Mouse (Mus musculus): ENCODE results near the gene Gm28230. TPM values are rescaled to one million over a fixed set of nuclear protein-coding genes. Genes with fewer than 3 reads are reported as not detected.

Gm28230 gene
- total RNA-seq, 2 experiments from 2014 or later: 0.33 to 0.35 TPM

GRCm38 (mm10) chr2:74715504-74716241 lies 10.9 kb upstream of the Gm28230 start:
- peak; percentile 91 for DNase-seq
- intact Hi-C loops (cut with DNase I; ENCODE audit: low total_unique reads): loop anchor here (2.0 to 10.0 kb wide), 3 partner anchors 247 to 879 kb away; no protein-coding TSS in a partner anchor

GRCm38 (mm10) chr2:74720384-74720783 lies 6.1 kb upstream of the Gm28230 start:
- no peak for DNase-seq
- intact Hi-C loops (cut with DNase I; ENCODE audit: low total_unique reads): no loop called here

- intact Hi-C loops (cut with DNase I; ENCODE audit: low total_unique reads): no loop called here
- no peak for DNase-seq
Observed at GRCm38 (mm10) chr2:74720955-74721491, 5.5 kb upstream of the Gm28230 start.

DNA sequence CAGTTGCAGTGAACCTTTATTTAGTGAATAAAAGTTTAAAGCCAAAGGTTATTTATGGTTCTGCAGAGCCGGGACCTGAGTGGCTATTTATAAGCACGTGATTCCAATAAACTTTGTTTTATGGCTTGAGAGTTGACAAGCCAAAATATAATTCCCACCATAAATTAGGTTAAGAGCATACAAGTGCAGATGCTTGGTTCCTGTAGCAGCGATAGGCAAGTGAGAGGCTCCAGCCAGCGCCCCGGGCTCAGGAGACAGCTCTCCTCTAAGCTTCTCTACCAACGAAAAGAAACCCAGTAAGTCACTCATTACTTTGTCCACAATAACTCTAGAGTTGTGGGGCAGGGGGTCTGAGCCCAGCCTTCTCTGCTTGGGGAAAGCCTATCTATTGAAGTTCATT lies 4.6 kb upstream of the Gm28230 start:
- no peak for DNase-seq
- intact Hi-C loops (cut with DNase I; ENCODE audit: low total_unique reads): no loop called here

- no peak for DNase-seq
- intact Hi-C loops (cut with DNase I; ENCODE audit: low total_unique reads): no loop called here
Observed at GRCm38 (mm10) chr2:74722949-74723348, 3.6 kb upstream of the Gm28230 start.

DNA sequence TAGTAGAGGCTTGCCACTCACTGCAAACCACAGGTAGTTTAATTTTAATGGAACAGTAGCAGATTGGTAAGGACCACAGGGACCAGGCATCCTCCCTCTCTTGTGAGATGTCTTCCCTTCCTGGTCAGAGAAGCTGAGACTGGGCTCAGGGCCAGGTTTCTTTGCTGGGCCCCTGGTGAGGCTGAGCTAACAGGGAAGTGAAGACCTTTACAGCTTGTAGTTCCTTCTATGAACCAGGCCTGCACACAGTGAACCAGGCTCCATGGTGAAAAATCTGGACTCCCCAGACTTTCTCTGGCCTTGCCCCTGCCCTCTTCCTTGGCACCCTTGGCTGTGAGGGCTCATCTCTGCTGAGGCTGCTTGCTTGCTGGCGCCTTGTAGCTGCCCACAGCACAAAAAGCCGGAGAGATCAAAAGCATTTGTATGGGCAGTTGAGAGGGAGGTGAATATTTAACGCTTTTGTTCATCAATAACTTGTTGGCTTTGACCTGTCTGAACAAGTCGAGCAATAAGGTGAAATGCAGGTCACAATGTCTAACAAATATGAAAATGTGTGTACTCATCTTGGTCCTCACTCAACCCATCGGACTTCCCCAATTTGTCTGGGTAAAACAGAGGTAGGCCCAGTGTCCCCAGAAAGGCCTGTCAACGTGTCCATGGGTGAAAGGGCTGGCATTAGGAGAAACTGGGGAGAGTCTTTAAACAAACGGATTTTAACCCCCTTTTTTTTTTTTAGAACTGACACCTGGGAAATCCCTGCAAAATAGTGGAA lies 2.1 kb upstream of the Gm28230 start:
- intact Hi-C loops (cut with DNase I; ENCODE audit: low total_unique reads): no loop called here

DNA sequence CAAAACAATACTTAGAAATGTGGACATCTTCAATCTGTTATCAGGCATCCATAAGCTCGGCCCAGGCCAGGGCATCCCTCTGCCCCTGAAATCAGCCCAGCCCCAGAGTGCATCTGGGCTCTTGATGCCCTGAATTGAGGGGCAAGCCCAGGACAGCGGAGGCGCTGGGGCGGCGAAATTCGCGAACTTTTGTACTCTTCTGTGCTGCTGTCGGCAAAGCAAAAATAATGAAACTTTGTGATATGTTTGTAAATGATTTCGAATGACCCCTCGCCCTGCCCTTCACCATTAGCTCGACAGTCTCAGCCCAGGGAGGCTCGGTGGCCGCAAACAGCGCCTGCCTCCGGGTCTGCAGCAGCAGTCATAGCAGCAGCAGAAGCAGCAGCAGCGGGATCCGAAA lies 1.4 kb upstream of the Gm28230 start:
- intact Hi-C loops (cut with DNase I; ENCODE audit: low total_unique reads): no loop called here
- DNase-seq: no peak

More for the DNA sequence above, 2.1 kb upstream of the Gm28230 start:
- DNase-seq: no peak

DNA sequence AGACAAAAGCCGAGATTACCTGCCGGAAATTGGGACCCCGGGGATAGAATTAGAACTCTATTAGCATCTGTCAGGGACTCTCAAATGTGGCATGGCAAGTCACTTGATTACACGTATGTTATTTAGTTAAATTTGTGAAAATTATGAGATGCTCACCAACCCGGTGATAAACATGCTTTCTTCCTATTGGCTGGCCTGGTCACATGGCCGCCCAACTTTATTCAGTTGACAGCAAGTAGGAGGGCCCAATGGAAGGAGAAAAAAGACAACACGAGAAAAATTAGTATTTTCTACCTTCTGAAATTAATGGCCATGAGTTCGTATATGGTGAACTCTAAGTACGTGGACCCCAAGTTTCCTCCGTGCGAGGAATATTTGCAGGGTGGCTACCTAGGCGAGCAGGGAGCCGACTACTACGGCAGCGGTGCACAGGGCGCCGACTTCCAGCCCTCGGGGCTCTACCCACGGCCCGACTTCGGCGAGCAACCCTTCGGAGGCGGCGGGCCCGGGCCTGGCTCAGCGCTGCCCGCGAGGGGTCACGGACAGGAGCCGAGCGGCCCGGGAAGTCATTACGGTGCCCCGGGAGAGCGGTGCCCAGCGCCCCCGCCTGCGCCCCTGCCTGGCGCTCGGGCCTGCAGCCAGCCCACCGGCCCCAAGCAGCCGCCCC lies 578 bp downstream of the Gm28230 start:
- intact Hi-C loops (cut with DNase I; ENCODE audit: low total_unique reads): no loop called here
- DNase-seq: no peak

- DNase-seq: no peak
Observed at GRCm38 (mm10) chr2:74727640-74728302, 1.2 kb downstream of the Gm28230 start.

DNA sequence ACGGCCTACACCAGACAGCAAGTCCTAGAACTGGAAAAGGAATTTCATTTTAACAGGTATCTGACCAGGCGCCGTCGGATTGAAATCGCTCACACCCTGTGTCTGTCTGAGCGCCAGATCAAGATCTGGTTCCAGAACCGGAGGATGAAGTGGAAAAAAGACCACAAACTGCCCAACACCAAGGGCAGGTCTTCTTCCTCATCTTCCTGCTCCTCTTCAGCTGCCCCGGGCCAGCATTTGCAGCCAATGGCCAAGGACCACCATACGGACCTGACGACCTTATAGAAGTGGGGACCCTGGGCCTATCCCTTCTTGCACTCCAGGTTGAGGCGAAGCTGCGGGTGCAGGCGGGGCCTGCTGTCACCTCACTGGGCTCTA lies 1.8 kb downstream of the Gm28230 start:
- intact Hi-C loops (cut with DNase I; ENCODE audit: low total_unique reads): no loop called here
- DNase-seq: no peak

More at GRCm38 (mm10) chr2:74727640-74728302, 1.2 kb downstream of the Gm28230 start:
- intact Hi-C loops (cut with DNase I; ENCODE audit: low total_unique reads): no loop called here

GRCm38 (mm10) chr2:74730331-74730730 lies 3.8 kb downstream of the Gm28230 start:
- no peak for DNase-seq
- intact Hi-C loops (cut with DNase I; ENCODE audit: low total_unique reads): no loop called here

GRCm38 (mm10) chr2:74731055-74731454 lies 4.5 kb downstream of the Gm28230 start:
- DNase-seq: no peak
- intact Hi-C loops (cut with DNase I; ENCODE audit: low total_unique reads): no loop called here

DNA sequence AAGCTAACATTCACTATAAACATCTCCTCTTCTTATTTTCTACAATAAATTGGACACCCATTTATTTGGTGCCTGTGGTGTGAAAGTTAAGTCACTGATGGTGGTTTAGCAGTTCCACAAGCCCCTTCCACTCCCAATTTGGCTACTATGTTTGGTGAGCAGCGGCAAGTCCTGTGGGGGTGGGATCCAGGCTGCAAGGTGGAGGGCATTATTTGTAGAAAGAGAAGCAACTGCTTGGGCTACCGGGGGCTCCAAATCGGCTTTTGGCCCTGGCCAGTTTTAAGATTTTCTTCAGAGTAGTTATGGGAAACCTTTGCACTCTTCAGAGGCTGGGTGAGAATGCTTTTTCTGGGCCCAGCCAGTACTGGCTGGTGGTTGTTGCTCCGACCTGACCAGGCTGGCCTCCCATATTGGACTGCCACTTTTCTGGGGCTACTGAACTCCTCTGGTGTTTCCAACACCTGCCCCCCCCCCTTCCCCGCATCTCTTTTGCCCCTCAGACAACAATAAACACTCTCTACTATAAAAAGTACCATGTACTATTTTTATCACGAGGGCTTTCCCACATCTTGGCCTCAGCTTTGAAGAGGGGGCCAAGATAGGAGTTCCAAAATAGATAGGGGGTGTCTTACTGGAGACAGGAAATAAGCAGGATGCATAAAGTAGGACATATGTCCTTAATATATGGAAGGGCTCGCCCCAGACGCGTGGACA lies 5.4 kb downstream of the Gm28230 start:
- intact Hi-C loops (cut with DNase I; ENCODE audit: low total_unique reads): no loop called here
- DNase-seq: no peak

DNA sequence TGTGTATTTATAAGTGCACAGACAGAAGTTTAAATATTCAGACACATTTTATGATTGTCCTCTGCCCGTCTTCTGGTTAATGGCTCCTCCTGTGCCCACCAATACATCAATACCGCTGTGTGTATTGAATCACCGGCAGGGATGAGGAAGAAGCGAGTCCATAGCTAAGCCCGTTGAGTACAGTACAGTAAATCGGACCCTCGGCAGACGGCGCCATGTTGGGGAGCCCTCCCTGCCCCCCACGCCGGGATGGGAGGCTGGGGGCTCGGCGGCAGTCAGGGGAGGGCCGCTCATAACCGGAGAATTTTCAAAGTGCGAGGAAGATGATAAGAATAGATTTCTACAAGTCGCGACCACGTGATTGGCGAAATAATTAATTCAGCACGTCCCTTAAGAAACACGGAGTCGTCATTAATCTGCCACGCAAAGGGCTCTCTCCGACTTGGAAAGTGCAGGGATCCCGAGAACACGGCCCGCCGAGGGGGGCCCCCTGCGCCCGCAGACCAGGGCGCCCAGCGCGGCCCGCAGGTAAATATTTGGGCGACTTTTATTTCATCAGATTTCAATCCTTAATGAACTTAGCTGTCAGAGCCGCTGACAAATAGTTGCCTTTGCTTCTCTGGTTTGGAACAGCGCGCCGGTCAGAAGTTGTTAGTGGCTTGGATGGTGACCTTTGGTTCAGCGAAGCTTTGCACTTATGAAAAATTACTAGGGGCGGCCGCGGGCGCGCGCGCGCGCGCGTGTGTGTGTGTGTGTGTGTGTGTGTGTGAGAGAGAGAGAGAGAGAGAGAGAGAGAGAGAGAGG lies 6.2 kb downstream of the Gm28230 start:
- intact Hi-C loops (cut with DNase I; ENCODE audit: low total_unique reads): no loop called here
- DNase-seq: no peak

DNA sequence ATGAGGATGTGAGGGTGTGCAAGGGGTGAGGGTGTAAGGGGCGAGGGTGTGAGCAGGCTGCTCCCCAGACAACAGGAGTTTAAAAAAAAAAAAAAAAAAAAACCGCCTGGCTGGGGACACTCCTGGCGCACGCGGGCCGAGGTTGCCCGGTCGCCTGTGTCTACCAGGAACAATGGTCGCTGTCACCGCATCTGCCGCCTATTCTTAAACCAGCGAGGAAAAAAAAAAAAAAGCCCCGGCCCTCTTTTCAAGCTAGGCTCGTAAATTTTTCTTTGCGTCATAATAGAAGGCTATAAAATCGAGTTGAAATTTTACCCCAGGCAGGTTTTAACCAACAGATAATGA lies 6.8 kb downstream of the Gm28230 start:
- intact Hi-C loops (cut with DNase I; ENCODE audit: low total_unique reads): no loop called here
- no peak for DNase-seq

GRCm38 (mm10) chr2:74733765-74734164 lies 7.2 kb downstream of the Gm28230 start:
- intact Hi-C loops (cut with DNase I; ENCODE audit: low total_unique reads): no loop called here
- no peak for DNase-seq

GRCm38 (mm10) chr2:74734451-74734850 lies 7.9 kb downstream of the Gm28230 start:
- no peak for DNase-seq
- intact Hi-C loops (cut with DNase I; ENCODE audit: low total_unique reads): no loop called here
